Mouse (Mus musculus) liver, adult 2 months (tissue): ENCODE data around the gene Hk3.

Source experiments
- CTCF ChIP-seq: fragments of 200-500 bp; IDR thresholded peaks from 2 replicates; pipeline ENCODE4 v1.5.1; 2011; ENCODE audit warnings: low read depth, low read length, control low read depth
- POLR2A ChIP-seq: fragments of 200-500 bp; IDR thresholded peaks from 2 replicates; pipeline ENCODE4 v1.6.1; 2011; ENCODE audit warnings: low read length, control low read depth; ENCODE audit not compliant: insufficient read depth; ENCODE audit errors: extremely low read depth

DNA sequence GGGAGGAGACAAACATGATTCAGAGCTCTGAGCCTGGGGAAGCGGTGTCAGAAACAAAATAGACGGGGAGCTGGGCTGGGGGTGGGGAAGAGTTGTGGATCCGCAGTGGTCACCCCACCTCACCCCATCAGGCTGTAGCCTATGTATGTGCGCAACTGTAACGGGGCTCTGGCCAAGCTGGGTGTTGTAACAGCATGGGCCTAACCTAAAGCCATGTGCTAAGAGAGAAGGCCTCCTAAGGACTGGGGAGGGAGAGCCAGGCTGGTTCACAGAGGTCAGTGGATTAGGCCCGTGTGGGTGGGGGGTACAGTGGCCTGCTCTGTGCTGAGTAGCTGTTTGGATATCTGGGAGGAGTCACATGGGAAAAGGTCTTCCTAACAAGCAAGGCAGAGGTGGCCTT, 61.3 kb downstream of the Hk3 start:
- TF ChIP-seq CTCF (no peak), POLR2A (no peak)
